Mouse (Mus musculus) layer of hippocampus, adult 8-10 months (tissue): ENCODE measurements at regions not wholly inside any gene's neighbourhood (a gene's known extent, or its start where the extent isn't known, plus 50 kb on each side); places are given as distances from the start of the nearest gene placed in this dataset.

Experiments
- DNase-seq, 2 experiments: peaks; one replicate each; pipeline ENCODE4 v3.0.0; 2022; ENCODE audit warnings: low spot score in 2 of 2

DNA sequence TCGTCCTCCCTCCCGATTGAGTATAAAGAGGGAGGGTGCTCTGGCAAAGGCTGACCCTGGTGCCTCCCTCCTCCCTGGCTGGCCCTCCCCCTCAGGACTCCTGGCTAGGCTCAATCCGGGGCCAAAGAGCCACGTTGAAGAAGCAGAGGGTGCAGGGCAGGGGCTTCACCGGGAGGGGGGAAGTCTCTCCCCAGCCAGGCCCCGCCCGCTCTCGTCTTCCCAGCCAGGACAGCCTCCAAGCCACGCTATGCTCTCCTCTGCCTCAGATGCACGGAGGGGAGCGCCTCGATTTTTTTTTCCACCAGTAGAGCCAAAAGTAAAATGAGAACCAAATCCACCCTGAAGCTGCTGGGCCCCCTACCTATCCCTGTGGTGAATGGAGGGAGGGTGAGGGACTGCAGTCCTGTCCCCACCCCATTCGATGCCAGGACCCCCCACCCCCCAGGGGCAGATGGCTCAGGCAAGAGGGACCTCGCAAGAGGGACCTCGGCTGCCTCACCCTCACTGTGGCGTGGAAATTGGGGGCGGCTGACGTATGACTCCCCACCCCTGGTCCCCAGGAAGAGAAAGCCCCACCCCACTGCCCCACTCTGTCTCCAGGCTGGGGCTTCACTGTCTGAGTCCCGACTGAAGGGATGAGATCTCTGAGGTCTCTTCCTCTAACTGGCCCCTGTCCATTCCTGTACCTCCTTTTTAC lies 53.2 kb upstream of the Col1a1 start:
- no peak for DNase-seq

GRCm38 (mm10) chr11:94881982-94882686 lies 53.9 kb upstream of the Col1a1 start:
- no peak for DNase-seq

DNA sequence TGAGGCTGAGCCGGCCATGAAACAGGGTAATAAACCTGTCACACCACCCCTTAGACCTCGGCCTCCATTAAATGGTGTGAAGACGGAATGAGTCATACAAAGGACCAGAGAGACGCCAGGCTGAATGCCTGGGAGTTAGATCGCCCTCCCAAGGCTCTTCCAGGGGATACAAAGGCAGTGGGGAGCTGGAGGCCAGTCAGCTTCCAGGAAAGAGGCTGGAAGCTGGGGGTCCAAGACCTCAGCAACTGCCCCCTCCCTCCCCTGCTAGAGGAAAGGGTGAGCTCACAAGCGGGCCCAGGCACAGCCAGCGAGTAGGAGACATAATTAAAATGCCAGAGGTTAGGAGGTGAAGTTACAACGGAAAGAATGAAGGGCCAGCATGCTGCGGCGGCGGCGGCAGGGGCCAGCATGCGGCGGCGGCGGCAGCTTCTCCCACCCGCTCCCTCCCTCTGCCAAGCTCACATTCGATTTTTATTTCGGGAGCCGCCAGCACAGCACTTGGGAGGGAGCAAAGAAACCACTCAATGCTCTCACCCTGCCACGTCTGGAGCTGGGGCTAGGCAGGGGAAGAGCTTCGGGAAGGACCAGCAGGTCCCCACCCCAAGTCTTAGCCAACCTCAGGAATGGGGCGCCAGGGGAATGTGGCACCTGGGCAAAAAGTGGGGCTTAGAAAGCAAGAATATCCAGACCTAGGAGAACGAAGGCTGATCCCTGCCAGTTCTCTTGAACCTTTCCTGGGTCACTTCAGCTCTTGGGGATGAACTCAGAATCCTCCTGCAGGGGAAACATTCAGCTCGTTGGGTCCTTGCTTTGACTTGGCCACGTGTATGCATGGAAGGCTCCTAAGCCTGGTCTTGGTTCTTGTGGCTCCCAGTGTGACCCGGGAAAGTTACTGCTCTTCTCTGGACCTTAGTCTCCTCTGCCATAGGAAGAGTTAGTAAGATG lies 54.9 kb upstream of the Col1a1 start:
- no peak for DNase-seq

DNA sequence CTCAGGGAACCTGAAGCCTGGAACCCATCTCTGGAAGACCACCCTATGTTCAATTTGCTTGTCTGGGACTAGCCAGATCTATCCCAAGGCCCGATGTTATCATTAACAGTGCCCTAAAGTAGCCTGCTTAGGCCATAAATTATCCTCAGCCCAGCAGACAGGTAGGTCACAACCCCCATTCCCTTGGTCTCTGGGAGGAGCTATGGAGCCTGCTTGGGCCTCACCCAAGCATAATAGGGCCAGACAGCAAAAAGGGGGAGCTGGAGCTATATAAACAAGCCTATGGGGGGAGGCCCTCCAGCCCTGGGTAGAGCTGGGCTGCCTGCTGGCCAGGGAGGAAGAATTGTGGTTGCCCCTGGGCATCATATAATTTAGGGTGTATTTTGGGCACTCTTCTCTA lies 59.3 kb upstream of the Col1a1 start:
- no peak for DNase-seq

GRCm38 (mm10) chr11:94875026-94875425 lies 61.0 kb upstream of the Col1a1 start:
- no peak for DNase-seq

GRCm38 (mm10) chr11:94874155-94874561 lies 61.9 kb upstream of the Col1a1 start:
- DNase-seq = no peak

DNA sequence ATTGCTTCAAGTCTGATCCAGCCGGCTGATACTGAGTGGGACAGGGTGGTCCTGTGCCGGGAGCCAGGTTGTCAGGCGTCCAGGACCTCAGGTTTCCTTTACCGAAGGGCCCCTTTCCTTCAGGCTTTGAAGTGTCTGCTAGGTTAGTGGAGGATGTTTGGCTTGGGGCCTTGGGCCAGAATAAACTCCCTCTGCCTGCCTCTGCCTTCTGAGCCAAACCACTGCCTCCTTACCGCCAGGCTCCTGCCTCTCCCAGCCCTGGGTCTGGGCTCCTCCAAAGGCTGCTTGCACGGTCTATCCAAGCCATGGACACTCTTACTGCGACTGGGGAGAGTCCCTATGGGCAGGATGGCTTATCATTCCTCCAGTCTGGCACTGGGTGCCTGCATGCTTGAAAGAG lies 62.3 kb upstream of the Col1a1 start:
- DNase-seq = no peak

DNA sequence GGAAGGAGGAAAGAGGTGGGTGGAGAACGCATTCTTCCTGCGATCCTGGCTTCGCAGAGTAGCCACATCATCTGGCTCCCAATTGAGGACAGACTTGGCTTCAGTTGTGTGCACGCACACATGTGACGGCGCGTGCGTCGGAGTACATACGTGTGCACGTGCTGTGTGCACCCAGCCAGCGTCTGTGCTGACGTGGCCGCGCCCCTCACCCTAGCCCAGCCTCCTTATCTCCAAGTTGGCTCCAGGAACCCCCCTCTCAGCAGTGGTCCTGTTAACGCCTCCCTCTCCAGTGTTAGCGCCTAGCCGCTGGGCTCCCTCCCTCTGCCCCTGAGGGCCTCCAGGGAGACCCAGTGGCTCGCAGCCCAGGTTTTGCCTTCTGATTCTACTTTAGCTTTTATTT lies 63.1 kb upstream of the Col1a1 start:
- DNase-seq = peak; percentile 16 to 27

- peak; percentile 11 to 54 for DNase-seq
Measured at GRCm38 (mm10) chr11:94870341-94870740, 65.7 kb upstream of the Col1a1 start.

GRCm38 (mm10) chr11:94869866-94870265 lies 66.2 kb upstream of the Col1a1 start:
- DNase-seq = peak; percentile 10 to 13

GRCm38 (mm10) chr11:94866176-94866967 lies 69.7 kb upstream of the Col1a1 start:
- DNase-seq = peak; percentile 33 to 69

DNA sequence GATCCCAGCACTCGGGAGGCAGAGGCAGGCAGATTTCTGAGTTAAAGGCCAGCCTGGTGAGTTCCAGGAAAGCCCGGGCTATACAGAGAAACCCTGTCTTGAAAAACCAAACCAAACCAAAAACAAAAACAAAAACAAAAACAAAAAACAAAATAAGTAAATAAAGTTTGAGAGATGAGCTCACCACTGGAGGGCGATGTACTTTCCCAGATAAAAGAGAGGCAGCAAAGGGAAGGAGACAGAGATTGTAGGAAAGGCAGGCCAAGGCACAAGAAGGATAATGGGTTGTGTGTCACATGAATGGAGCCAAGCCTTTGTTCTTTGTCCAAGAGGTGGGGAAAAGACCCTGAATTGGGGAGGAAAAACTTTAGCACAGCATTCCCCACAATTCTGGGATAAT lies 67.6 kb upstream of the Tmem92 start:
- DNase-seq = no peak

DNA sequence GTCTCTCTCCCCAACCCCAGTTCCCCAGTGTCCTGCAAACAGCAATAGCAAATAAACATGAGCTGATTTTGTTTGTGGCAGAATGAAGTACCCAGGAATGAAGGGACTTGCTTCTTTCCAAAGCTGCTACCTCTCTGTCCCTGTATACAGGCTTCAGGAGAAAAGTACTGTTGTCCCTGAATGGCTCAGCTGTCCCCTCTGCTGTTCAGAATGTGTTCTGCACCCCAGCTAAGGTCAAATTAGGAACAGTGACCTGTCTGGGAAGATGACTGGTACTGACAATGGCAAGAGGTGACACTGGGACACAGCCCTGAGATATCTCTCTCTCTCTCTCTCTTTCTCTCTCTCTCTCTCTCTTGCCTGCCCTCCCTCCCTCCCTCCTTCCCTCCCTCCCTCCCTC lies 56.6 kb upstream of the Tmem92 start:
- DNase-seq = no peak

GRCm38 (mm10) chr11:94838140-94838539 lies 55.6 kb upstream of the Tmem92 start:
- no peak for DNase-seq

- DNase-seq = no peak
Measured at GRCm38 (mm10) chr11:94836347-94836746, 53.8 kb upstream of the Tmem92 start.

GRCm38 (mm10) chr11:94832246-94832985 lies 49.9 kb upstream of the Tmem92 start:
- peak in 1 of 2 experiments; percentile 46 for DNase-seq
